Mouse (Mus musculus): ENCODE results near the gene Ccnd2. TPM values are rescaled to one million over a fixed set of nuclear protein-coding genes. Genes with fewer than 3 reads are reported as not detected.

Gene Ccnd2
- 143 and 170 TPM in 2 replicates for polyA plus RNA-seq (2012; rRNA removed)
- polyA plus RNA-seq (2014; fragmentation: Nextera tagmentation; extraction: Ambion mirVana): 1,147 and 1,270 TPM in 2 replicates

GRCm38 (mm10) chr6:127152106-127152951, at the start of gene Ccnd2:
Ccnd2 (minus strand) TSS chr6:127152193.
- peaks cover 30% of the 10 kb centered on the region for H3K4me1 ChIP-seq (ENCODE audit: control insufficient read depth, insufficient read depth, low read length)
- peak; percentile 47; the same call in 1 of the 2 replicates for TF ChIP-seq POLR2A (IDR thresholded peaks at IDR 0.05; ENCODE audit: borderline replicate concordance, extremely low read depth, insufficient read depth, insufficient read length)
- H3K4me3 ChIP-seq (replicated peaks; ENCODE audit: low read length): peak within 1 kb of the TSS; percentile 87
- H3K9ac ChIP-seq (ENCODE audit: low read depth, low read length, severe bottlenecking): peak within 1 kb of the TSS; percentile 64
- no peaks in the 10 kb centered on the region for H3K9me3 ChIP-seq (ENCODE audit: control insufficient read depth, low read length)
- H3K36me3 ChIP-seq (ENCODE audit: control insufficient read depth, insufficient read depth, low read length): no peaks in the 10 kb centered on the region
- peak; percentile 94 for DNase-seq (ENCODE audit: low spot score)
- 1% methylated on average over 37 of the region's 40 CpGs for WGBS
- peak; percentile 68 for ATAC-seq (ENCODE audit: low FRiP score, low read depth)
- no peaks in the 10 kb centered on the region for H3K27me3 ChIP-seq (ENCODE audit: control insufficient read depth, insufficient read depth, low read length)
- peak within 1 kb of the TSS; percentile 95 for H3K4me2 ChIP-seq (replicated peaks; ENCODE audit: low read depth, low read length, severe bottlenecking)
- peak within 1 kb of the TSS; percentile 94 for H3K27ac ChIP-seq (replicated peaks; ENCODE audit: low read depth, low read length)

GRCm38 (mm10) chr6:127196985-127197384, 45.0 kb upstream of the Ccnd2 start:
- H3K4me2 ChIP-seq (replicated peaks; ENCODE audit: low read depth, low read length, severe bottlenecking): no peak overlapping the region
- DNase-seq (ENCODE audit: low spot score) (no peak), ATAC-seq (ENCODE audit: low FRiP score, low read depth) (no peak)
- no peaks in the 10 kb centered on the region for H3K9me3 ChIP-seq (ENCODE audit: control insufficient read depth, low read length)
- TF ChIP-seq POLR2A (IDR thresholded peaks at IDR 0.05; ENCODE audit: borderline replicate concordance, extremely low read depth, insufficient read depth, insufficient read length): no peak
- WGBS: 82% methylated on average over 2 of the region's 2 CpGs
- no peak overlapping the region for H3K9ac ChIP-seq (ENCODE audit: low read depth, low read length, severe bottlenecking)
- no peak overlapping the region for H3K4me3 ChIP-seq (replicated peaks; ENCODE audit: low read length)
- no peaks in the 10 kb centered on the region for H3K36me3 ChIP-seq (ENCODE audit: control insufficient read depth, insufficient read depth, low read length)
- H3K4me1 ChIP-seq (ENCODE audit: control insufficient read depth, insufficient read depth, low read length): no peaks in the 10 kb centered on the region
- H3K27me3 ChIP-seq (ENCODE audit: control insufficient read depth, insufficient read depth, low read length): no peaks in the 10 kb centered on the region
- no peak overlapping the region for H3K27ac ChIP-seq (replicated peaks; ENCODE audit: low read depth, low read length)

GRCm38 (mm10) chr6:127181296-127181695, 29.3 kb upstream of the Ccnd2 start:
- H3K4me3 ChIP-seq (replicated peaks; ENCODE audit: low read length): no peak overlapping the region
- ATAC-seq (ENCODE audit: low FRiP score, low read depth): no peak
- H3K27me3 ChIP-seq (ENCODE audit: control insufficient read depth, insufficient read depth, low read length): no peaks in the 10 kb centered on the region
- no peak overlapping the region for H3K27ac ChIP-seq (replicated peaks; ENCODE audit: low read depth, low read length)
- H3K4me2 ChIP-seq (replicated peaks; ENCODE audit: low read depth, low read length, severe bottlenecking): no peak overlapping the region
- peaks cover 24% of the 10 kb centered on the region for H3K4me1 ChIP-seq (ENCODE audit: control insufficient read depth, insufficient read depth, low read length)
- no peaks in the 10 kb centered on the region for H3K36me3 ChIP-seq (ENCODE audit: control insufficient read depth, insufficient read depth, low read length)
- no peak for TF ChIP-seq POLR2A (IDR thresholded peaks at IDR 0.05; ENCODE audit: borderline replicate concordance, extremely low read depth, insufficient read depth, insufficient read length)
- WGBS: 77% methylated on average over 12 of the region's 12 CpGs
- no peak for DNase-seq (ENCODE audit: low spot score)
- no peaks in the 10 kb centered on the region for H3K9me3 ChIP-seq (ENCODE audit: control insufficient read depth, low read length)
- no peak overlapping the region for H3K9ac ChIP-seq (ENCODE audit: low read depth, low read length, severe bottlenecking)

GRCm38 (mm10) chr6:127179056-127179759, 27.2 kb upstream of the Ccnd2 start:
- Histone ChIP-seq H3K9me3 (ENCODE audit: control insufficient read depth, low read length) (no peaks in the 10 kb centered on the region), H3K4me1 (ENCODE audit: control insufficient read depth, insufficient read depth, low read length) (peaks cover 13% of the 10 kb centered on the region), H3K4me2 (replicated peaks; ENCODE audit: low read depth, low read length, severe bottlenecking) (no peak overlapping the region), H3K36me3 (ENCODE audit: control insufficient read depth, insufficient read depth, low read length) (no peaks in the 10 kb centered on the region), H3K27me3 (ENCODE audit: control insufficient read depth, insufficient read depth, low read length) (no peaks in the 10 kb centered on the region), H3K9ac (ENCODE audit: low read depth, low read length, severe bottlenecking) (no peak overlapping the region), H3K4me3 (replicated peaks; ENCODE audit: low read length) (no peak overlapping the region), H3K27ac (replicated peaks; ENCODE audit: low read depth, low read length) (no peak overlapping the region)
- no peak for TF ChIP-seq POLR2A (IDR thresholded peaks at IDR 0.05; ENCODE audit: borderline replicate concordance, extremely low read depth, insufficient read depth, insufficient read length)
- WGBS: 51% methylated on average over 12 of the region's 12 CpGs
- 0 out of 2 replicates have a peak, but pooled peaks have one; percentile 19 for ATAC-seq (ENCODE audit: low FRiP score, low read depth)
- no peak for DNase-seq (ENCODE audit: low spot score)

- Histone ChIP-seq H3K9me3 (ENCODE audit: control insufficient read depth, low read length) (no peaks in the 10 kb centered on the region), H3K36me3 (ENCODE audit: control insufficient read depth, insufficient read depth, low read length) (no peaks in the 10 kb centered on the region), H3K4me3 (replicated peaks; ENCODE audit: low read length) (no peak overlapping the region), H3K4me2 (replicated peaks; ENCODE audit: low read depth, low read length, severe bottlenecking) (no peak overlapping the region), H3K27me3 (ENCODE audit: control insufficient read depth, insufficient read depth, low read length) (no peaks in the 10 kb centered on the region), H3K9ac (ENCODE audit: low read depth, low read length, severe bottlenecking) (no peak overlapping the region), H3K4me1 (ENCODE audit: control insufficient read depth, insufficient read depth, low read length) (peaks cover 13% of the 10 kb centered on the region), H3K27ac (replicated peaks; ENCODE audit: low read depth, low read length) (no peak overlapping the region)
- no peak for TF ChIP-seq POLR2A (IDR thresholded peaks at IDR 0.05; ENCODE audit: borderline replicate concordance, extremely low read depth, insufficient read depth, insufficient read length)
- WGBS: 66% methylated on average over 7 of the region's 7 CpGs
- 0 out of 2 replicates have a peak, but pooled peaks have one; percentile 27 for ATAC-seq (ENCODE audit: low FRiP score, low read depth)
- DNase-seq (ENCODE audit: low spot score): no peak
These were observed 26.0 kb upstream of the Ccnd2 start for GRCm38 (mm10) chr6:127177962-127178361.
